Mouse (Mus musculus): ENCODE measurements around the gene Cyp4f18. TPM values are rescaled to one million over a fixed set of nuclear protein-coding genes. Genes with fewer than 3 reads are reported as not detected.
"Not testable (repeated sequence)": the region's sequence is repeated elsewhere in the genome, so short reads cannot be mapped to it uniquely, and the experiment has no call there.

The Cyp4f18 gene
- 0.31 and 0.50 TPM in 2 replicates for polyA plus RNA-seq (2016; fragmentation: Nextera tagmentation; extraction: Ambion mirVana)

DNA sequence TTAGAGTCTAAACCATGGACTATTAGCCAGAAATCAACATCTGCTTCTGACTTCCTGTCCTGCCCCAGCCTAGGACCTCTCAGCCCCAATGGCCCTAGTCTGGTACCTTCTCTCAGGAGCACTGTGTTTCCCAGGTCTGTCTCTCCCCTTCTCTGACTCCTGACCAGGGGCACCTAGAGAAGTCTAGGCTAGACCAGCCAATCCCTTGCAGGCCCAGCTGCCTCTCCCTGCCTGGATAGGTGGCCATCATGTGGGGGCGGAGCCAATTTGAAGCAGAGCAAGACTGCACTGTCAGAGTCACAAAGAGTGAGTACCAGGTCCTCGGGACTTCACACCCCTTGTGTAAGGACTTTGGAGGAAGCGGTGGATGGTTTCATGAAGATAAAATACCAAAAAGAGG lies at the start of gene Cyp4f18:
Gene Cyp4f18, minus strand, starts transcription at position 154 of the 400 bp plus-strand sequence.
- no peaks in the 10 kb centered on the region for H3K9me3 ChIP-seq
- no peaks in the 10 kb centered on the region for H3K4me1 ChIP-seq
- DNase-seq (ENCODE audit: low spot score): no peak
- WGBS: 71% methylated on average over 3 of the region's 3 CpGs
- no peak within 1 kb of the TSS for H3K4me3 ChIP-seq
- H3K36me3 ChIP-seq (replicated peaks): no peaks in the 10 kb centered on the region
- H3K27ac ChIP-seq (replicated peaks): no peak within 1 kb of the TSS
- H3K27me3 ChIP-seq (replicated peaks; ENCODE audit: low read depth, poor library complexity, severe bottlenecking): no peaks in the 10 kb centered on the region

GRCm38 (mm10) chr8:72057643-72058042 lies 48.2 kb upstream of the Cyp4f18 start:
- H3K36me3 ChIP-seq (replicated peaks); H3K4me1 ChIP-seq; H3K27me3 ChIP-seq (replicated peaks; ENCODE audit: low read depth, poor library complexity, severe bottlenecking); H3K9me3 ChIP-seq; H3K27ac ChIP-seq (replicated peaks); H3K4me3 ChIP-seq; DNase-seq (ENCODE audit: low spot score): not testable (repeated sequence)
- 88% methylated on average over 3 of the region's 4 CpGs for WGBS

- not testable (repeated sequence) for H3K4me1 ChIP-seq; H3K4me3 ChIP-seq; H3K27me3 ChIP-seq (replicated peaks; ENCODE audit: low read depth, poor library complexity, severe bottlenecking); H3K27ac ChIP-seq (replicated peaks); H3K36me3 ChIP-seq (replicated peaks); H3K9me3 ChIP-seq; DNase-seq (ENCODE audit: low spot score)
These were observed 45.2 kb upstream of the Cyp4f18 start for GRCm38 (mm10) chr8:72054633-72055032.

- Histone ChIP-seq H3K36me3 (replicated peaks) (no peaks in the 10 kb centered on the region), H3K27me3 (replicated peaks; ENCODE audit: low read depth, poor library complexity, severe bottlenecking) (no peaks in the 10 kb centered on the region), H3K4me3 (no peak overlapping the region), H3K4me1 (no peaks in the 10 kb centered on the region), H3K9me3 (no peaks in the 10 kb centered on the region), H3K27ac (replicated peaks) (no peak overlapping the region)
- 81% methylated on average over 1 of the region's 1 CpGs for WGBS
- no peak for DNase-seq (ENCODE audit: low spot score)
These were observed 33.1 kb upstream of the Cyp4f18 start for GRCm38 (mm10) chr8:72042493-72042892.

GRCm38 (mm10) chr8:72040918-72041317 lies 31.5 kb upstream of the Cyp4f18 start, which contains the start of gene Olfr372:
TSS of gene Olfr372 (plus strand) at chr8:72041218.
- WGBS: 89% methylated on average over 4 of the region's 4 CpGs
- not testable (repeated sequence) for H3K4me1 ChIP-seq; DNase-seq (ENCODE audit: low spot score)

GRCm38 (mm10) chr8:72032926-72033325 lies 23.5 kb upstream of the Cyp4f18 start:
- not testable (repeated sequence) for DNase-seq (ENCODE audit: low spot score); H3K4me1 ChIP-seq; H3K27me3 ChIP-seq (replicated peaks; ENCODE audit: low read depth, poor library complexity, severe bottlenecking); H3K4me3 ChIP-seq; H3K36me3 ChIP-seq (replicated peaks); H3K27ac ChIP-seq (replicated peaks); H3K9me3 ChIP-seq
- 31% methylated on average over 4 of the region's 4 CpGs for WGBS

More at GRCm38 (mm10) chr8:72040918-72041317, 31.5 kb upstream of the Cyp4f18 start, which contains the start of gene Olfr372:
- H3K9me3 ChIP-seq; H3K36me3 ChIP-seq (replicated peaks); H3K27ac ChIP-seq (replicated peaks); H3K4me3 ChIP-seq; H3K27me3 ChIP-seq (replicated peaks; ENCODE audit: low read depth, poor library complexity, severe bottlenecking): not testable (repeated sequence)

DNA sequence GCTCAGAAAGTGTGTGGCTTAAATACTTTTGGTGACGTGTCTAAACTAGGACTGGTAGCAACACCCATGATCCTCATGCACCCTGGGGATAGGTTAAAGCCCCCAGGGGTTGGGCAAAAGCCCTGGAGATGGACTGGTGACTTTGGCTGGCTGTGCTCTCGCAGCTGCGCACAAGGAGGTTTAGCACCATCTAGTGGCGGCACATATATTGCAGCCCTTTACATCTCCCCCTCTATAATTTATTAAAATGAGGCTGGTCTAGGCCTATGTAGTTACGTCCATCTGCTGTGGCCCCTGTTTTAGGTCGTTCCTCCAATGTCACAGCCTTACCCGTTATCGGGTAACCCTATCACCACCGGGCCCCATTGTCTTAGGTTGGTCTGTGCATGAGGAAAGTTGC lies 15.5 kb upstream of the Cyp4f18 start:
- H3K27ac ChIP-seq (replicated peaks); H3K4me3 ChIP-seq; DNase-seq (ENCODE audit: low spot score); H3K27me3 ChIP-seq (replicated peaks; ENCODE audit: low read depth, poor library complexity, severe bottlenecking); H3K4me1 ChIP-seq; H3K9me3 ChIP-seq; H3K36me3 ChIP-seq (replicated peaks): not testable (repeated sequence)
- WGBS: 13% methylated on average over 5 of the region's 9 CpGs

GRCm38 (mm10) chr8:72019816-72020215 lies 10.4 kb upstream of the Cyp4f18 start:
- H3K9me3 ChIP-seq: no peaks in the 10 kb centered on the region
- no peaks in the 10 kb centered on the region for H3K4me1 ChIP-seq
- DNase-seq (ENCODE audit: low spot score): no peak
- H3K27ac ChIP-seq (replicated peaks): no peak overlapping the region
- H3K4me3 ChIP-seq: no peak overlapping the region
- no peaks in the 10 kb centered on the region for H3K27me3 ChIP-seq (replicated peaks; ENCODE audit: low read depth, poor library complexity, severe bottlenecking)
- H3K36me3 ChIP-seq (replicated peaks): no peaks in the 10 kb centered on the region
- 65% methylated on average over 2 of the region's 2 CpGs for WGBS

GRCm38 (mm10) chr8:72019022-72019421 lies 9.6 kb upstream of the Cyp4f18 start:
- WGBS: 84% methylated on average over 1 of the region's 1 CpGs
- H3K27ac ChIP-seq (replicated peaks); H3K27me3 ChIP-seq (replicated peaks; ENCODE audit: low read depth, poor library complexity, severe bottlenecking); H3K4me3 ChIP-seq; DNase-seq (ENCODE audit: low spot score); H3K36me3 ChIP-seq (replicated peaks); H3K4me1 ChIP-seq; H3K9me3 ChIP-seq: not testable (repeated sequence)

- H3K27me3 ChIP-seq (replicated peaks; ENCODE audit: low read depth, poor library complexity, severe bottlenecking): no peaks in the 10 kb centered on the region
- no peaks in the 10 kb centered on the region for H3K9me3 ChIP-seq
- WGBS: 82% methylated on average over 2 of the region's 2 CpGs
- no peaks in the 10 kb centered on the region for H3K4me1 ChIP-seq
- H3K36me3 ChIP-seq (replicated peaks): no peaks in the 10 kb centered on the region
- no peak for DNase-seq (ENCODE audit: low spot score)
- no peak overlapping the region for H3K27ac ChIP-seq (replicated peaks)
- H3K4me3 ChIP-seq: no peak overlapping the region
These were observed 8.7 kb upstream of the Cyp4f18 start for GRCm38 (mm10) chr8:72018141-72018540.

DNA sequence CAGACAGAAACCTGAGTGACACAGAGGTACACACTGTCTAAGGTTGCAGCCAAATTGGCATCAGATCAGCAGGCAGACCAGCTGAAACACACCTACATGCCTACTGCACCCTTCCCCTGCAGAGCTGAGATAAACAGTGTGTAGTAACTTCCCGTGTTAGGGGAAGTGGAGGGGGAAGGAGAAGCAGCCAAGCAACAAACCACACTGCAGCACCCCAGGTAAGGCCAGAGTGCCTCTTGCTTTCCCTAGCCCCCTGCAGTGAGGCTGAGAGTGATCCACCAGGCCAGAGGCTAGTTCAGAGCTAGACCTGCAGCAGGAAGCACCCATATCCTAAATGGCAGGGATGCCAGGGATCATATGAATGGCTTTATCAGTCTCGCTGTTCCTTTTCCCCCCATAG lies 7.9 kb upstream of the Cyp4f18 start:
- H3K9me3 ChIP-seq; H3K27ac ChIP-seq (replicated peaks); DNase-seq (ENCODE audit: low spot score); H3K36me3 ChIP-seq (replicated peaks); H3K27me3 ChIP-seq (replicated peaks; ENCODE audit: low read depth, poor library complexity, severe bottlenecking); H3K4me1 ChIP-seq; H3K4me3 ChIP-seq: not testable (repeated sequence)
- WGBS: 83% methylated on average over 2 of the region's 2 CpGs

GRCm38 (mm10) chr8:72013506-72014228 lies 4.2 kb upstream of the Cyp4f18 start:
- DNase-seq (ENCODE audit: low spot score); H3K4me1 ChIP-seq; H3K27me3 ChIP-seq (replicated peaks; ENCODE audit: low read depth, poor library complexity, severe bottlenecking); H3K4me3 ChIP-seq; H3K27ac ChIP-seq (replicated peaks); H3K36me3 ChIP-seq (replicated peaks); H3K9me3 ChIP-seq: not testable (repeated sequence)
- WGBS: 70% methylated on average over 6 of the region's 6 CpGs

- no peak overlapping the region for H3K27ac ChIP-seq (replicated peaks)
- WGBS: 72% methylated on average over 3 of the region's 3 CpGs
- no peaks in the 10 kb centered on the region for H3K4me1 ChIP-seq
- no peaks in the 10 kb centered on the region for H3K9me3 ChIP-seq
- H3K4me3 ChIP-seq: no peak overlapping the region
- H3K36me3 ChIP-seq (replicated peaks): no peaks in the 10 kb centered on the region
- H3K27me3 ChIP-seq (replicated peaks; ENCODE audit: low read depth, poor library complexity, severe bottlenecking): no peaks in the 10 kb centered on the region
- no peak for DNase-seq (ENCODE audit: low spot score)
These were observed 1.2 kb downstream of the Cyp4f18 start for GRCm38 (mm10) chr8:72008134-72008641.
